Mouse (Mus musculus): ENCODE results near the gene Fancc.

The Fancc gene

DNA sequence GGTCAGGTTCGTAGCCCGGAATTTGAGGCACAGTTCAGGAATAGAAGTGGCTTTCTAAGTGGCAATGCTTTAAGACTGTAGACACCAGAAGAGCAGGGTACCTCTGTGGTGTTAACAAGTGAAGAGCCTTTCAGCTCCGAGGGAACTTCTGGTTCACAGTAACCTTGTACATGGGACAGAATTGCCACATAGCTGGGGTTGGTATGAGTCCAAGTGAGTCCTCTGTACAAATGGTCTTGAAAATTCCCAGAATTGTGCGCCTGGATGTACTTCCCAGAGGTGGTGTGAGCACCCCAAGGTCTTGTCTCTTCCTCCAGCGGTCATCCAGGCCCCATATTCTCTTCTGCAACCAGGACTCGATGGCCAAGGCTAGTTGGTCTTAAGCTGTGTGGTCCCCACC, 206.1 kb downstream of the Fancc start:
- DNase-seq (ENCODE audit: low spot score in 2 of 2): no peak

- DNase-seq (ENCODE audit: low spot score in 2 of 2): no peak
Observed at GRCm38 (mm10) chr13:63290126-63290525, 207.0 kb downstream of the Fancc start.

DNA sequence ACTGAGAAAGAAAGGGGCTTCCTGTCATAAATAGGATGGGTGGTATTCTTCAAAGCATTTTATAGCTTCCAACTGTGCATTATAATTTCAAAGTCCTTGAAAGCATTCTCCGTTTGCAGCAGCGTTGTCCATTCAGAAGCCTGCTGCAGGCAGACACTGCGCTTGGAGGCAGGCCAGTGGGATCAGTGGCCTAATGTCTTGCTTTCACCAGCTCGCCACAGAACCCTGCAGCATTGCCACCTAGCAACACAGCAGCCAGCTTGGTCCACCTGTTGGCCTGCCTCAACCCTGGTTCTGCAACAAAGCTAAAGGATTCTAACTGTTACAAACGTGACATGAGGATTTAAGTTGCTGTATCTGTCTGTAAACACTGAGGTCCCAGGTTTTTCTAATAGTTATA, 207.4 kb downstream of the Fancc start:
- DNase-seq (ENCODE audit: low spot score in 2 of 2): no peak

DNA sequence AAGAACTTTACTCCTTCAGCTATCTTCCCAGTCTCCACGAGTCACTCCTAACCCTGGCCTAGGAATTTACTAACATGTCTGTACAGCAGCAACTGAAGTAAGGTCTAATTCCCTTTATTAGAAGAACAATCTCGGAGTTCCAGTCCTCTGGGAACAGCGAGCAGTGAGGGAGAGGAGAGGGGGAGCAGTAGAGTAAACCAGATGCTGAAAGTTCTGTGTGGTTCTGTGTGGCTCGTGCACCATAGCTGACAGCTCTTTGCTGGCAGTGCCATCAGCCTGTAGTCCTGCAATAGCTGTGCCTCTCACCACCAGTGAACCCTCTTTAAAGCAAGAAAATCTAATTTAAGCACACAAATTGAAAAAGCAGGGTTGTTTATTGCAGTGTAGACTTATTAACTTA, 207.9 kb downstream of the Fancc start:
- no peak for DNase-seq (ENCODE audit: low spot score in 2 of 2)

DNA sequence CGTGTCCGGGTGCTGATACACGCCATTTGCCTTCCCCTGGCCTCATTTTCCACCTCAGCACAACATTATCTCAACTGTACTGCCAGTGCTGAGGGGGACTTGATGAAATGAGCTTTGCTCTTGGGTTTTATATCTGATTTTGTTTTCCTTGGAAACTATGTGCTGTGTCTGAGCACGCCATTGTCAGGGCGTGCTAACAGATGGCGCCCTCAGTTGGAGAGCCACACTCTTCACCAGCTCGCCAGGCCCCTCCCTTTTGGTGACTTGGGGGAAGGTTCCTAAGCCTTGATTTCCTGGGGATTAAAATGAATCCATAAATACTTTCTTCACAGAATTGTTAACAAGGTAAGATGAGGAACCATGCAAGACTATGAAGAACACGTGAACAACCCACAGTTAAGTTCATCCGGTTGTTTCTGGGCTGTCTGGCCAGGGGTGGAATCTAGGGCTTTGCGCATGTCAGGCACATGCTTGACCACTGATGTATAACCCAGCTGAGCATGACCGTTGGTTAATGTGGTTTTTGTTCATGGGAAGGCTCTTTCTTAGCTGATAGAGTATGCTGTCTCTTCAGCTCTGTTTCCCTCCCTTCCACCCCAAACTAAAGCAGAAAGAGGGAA, 210.5 kb downstream of the Fancc start:
- no peak for DNase-seq (ENCODE audit: low spot score in 2 of 2)

DNA sequence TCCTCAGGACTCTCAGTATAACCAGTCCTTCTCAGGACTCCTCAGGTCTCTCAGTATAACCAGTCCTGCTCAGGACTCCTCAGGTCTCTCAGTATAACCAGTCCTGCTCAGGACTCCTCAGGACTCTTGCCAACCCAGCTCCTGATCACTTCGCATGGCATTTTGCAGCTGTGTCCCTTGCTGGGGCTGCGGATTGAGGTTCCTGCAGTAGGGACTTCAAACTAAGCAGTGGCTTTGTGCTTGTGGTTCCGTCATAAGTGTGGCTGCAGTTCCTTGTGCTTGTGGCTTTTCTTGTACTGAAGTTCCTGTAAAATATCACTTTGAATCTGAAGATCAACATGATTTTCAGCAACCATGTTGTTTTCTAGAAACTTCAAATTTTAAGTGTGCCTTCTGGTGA, 212.3 kb downstream of the Fancc start:
- no peak for DNase-seq (ENCODE audit: low spot score in 2 of 2)

GRCm38 (mm10) chr13:63283236-63283635, 213.8 kb downstream of the Fancc start:
- no peak for DNase-seq (ENCODE audit: low spot score in 2 of 2)

DNA sequence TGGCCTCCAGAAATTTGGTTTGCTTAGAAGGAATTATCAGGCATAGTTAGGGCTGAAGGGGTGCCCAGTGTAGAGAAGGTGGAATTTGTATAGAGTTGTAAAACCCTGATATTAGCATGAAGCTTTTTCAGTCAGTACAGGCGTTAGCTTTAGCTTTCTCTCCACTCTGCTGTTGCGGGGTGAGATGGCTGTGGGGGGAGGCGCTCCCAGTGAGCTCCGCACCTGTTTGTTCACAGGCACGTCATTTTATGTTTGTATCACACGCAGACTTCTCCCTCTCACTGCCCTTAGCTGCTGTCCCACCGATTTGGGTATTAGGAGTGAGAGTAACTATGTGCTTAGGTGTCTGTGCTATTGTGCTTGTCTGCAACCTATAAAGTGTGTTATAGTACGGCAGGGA, 215.9 kb downstream of the Fancc start:
- peak; percentile 37 to 40 for DNase-seq (ENCODE audit: low spot score in 2 of 2)

DNA sequence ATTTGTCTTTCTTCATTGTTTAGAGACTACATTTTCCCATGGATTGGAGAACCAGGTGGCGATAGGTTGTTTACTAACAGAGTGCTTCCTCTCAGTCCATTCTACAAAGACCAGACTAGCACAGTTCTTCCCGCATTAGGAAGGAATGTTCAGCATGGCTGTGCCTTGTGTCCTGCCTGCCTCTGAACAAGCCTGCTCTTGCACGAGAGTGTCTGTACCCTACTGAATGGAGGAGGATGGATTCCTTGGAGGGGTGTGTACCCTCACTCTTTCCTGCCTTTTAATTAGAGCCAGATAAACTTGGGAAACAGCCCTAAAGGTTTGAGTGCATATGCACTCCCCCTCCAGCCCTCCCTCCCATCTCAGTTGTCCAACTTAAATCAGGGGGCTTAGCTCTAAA, 216.7 kb downstream of the Fancc start:
- no peak for DNase-seq (ENCODE audit: low spot score in 2 of 2)

DNA sequence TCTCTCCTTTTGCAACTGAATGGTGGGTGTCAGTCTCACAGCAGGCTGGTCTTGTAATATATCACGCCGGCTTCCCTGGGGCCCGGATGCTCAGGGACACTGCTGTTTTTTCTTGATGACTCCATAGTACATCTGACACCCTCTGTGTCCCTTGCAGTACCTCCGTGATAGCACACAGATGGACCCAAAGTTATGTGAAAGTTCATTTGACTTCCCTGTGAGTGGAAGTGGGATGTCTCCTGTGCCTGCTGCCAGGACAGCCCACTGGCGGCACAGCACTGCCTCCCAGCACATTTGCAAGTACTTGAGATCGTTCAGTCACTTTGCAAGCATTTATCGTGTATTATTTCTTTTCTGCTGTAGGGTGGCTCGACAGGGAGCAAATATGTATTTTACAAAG, 217.3 kb downstream of the Fancc start:
- DNase-seq (ENCODE audit: low spot score in 2 of 2): no peak

DNA sequence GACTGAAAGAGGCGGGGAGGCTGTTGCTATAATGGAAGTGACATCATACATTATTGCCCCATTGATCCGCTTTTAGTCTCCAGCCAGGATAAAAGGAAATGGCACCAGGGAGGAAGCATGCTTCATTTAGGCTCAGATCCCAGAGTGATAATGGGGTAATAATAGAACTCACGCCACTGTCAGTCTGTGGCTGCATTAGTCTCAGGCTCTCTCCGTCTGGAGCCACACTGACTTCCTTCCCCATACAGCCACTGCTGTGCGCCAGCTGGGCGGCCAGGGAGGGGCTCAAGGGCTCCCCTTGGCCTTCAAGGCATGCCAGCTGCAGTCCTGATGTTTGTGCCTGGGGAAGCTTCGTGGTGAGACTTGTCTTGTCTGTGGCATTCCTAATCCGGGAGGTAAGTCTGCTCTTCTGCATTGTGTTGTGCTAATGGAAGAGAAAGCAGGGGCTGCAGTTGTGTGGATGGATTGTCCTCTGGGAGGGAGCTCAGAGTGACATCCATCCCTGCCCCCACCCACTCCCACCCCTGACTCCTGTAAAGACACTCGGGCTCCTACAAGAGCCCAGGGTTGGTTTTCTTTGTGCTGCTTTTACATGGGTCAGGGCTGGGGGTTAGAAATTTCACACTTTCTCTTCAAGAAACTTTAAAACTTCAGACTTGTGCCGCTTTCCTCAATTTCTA, 218.1 kb downstream of the Fancc start:
- DNase-seq (ENCODE audit: low spot score in 2 of 2): no peak

- no peak for DNase-seq (ENCODE audit: low spot score in 2 of 2)
Observed at GRCm38 (mm10) chr13:63278141-63278631, 218.9 kb downstream of the Fancc start.

DNA sequence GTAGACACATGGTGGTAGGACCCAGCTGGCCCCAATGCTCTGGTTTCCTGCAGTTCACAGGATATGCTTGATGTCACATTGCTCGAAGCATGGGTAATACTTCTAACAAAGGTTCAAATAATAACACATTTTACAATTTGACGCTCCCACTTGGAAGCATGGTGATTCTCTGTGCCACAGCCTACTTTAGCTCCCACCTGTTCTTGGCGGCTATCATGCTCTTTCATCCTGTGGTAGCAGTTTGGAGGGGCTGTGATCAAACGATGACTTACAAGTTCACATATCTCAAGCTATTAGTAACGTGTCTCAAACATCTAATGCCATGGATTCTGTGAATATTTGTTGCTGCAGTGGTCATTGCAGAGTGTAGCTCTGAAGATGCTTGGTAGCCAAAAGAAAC, 219.8 kb downstream of the Fancc start:
- no peak for DNase-seq (ENCODE audit: low spot score in 2 of 2)

GRCm38 (mm10) chr13:63276389-63276788, 220.7 kb downstream of the Fancc start:
- DNase-seq (ENCODE audit: low spot score in 2 of 2): no peak

DNA sequence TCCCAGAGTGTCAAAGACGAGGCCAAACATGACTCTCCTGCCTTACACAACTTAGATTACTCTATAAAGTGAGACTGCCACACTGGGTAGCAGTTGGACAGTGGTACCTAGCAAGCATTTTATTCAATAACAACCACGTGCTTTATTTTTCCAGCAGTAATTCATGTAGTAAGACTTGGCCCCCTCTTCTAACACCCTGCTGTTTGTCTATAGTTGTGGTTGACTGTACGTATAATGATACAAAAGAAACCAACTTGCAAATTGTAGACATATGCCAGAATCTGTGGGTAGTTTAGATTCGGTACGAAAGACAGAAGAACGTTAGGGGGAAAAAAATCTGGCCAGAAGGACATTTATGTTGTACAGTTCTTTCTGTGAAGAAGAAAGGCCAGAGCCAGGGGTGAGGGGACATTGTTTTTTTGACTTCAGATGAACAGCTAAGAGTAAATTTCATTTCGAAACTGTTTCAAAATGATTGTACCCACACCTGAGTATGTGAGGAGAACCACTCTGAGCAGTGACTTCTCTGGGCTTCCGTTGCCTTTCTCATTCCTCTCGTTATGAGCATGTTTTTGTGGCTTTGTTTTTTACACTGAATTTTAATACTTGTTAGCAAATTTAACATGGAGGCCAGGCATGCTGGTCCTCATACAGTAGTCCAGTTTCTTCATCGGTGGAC, 222.5 kb downstream of the Fancc start:
- no peak for DNase-seq (ENCODE audit: low spot score in 2 of 2)

DNA sequence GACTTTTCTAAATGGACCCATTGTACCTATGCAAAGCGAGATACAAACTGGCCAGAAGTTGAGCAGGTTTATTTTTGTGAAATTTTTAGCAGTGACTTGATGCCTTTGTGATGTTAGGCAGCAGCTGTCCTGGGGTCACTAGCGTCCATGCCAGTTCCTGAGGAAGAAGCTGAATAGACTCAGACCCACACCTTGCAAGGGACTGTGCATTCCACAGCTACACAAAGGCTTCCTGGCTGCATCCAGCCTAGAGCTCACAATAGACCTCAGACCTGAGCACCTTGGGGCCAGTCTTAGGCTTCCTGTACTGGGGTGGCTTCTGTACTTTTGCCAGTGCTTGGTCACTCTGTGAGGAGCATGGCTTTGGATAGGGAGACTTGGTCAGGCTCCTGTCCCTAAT, 223.2 kb downstream of the Fancc start:
- DNase-seq (ENCODE audit: low spot score in 2 of 2): no peak

DNA sequence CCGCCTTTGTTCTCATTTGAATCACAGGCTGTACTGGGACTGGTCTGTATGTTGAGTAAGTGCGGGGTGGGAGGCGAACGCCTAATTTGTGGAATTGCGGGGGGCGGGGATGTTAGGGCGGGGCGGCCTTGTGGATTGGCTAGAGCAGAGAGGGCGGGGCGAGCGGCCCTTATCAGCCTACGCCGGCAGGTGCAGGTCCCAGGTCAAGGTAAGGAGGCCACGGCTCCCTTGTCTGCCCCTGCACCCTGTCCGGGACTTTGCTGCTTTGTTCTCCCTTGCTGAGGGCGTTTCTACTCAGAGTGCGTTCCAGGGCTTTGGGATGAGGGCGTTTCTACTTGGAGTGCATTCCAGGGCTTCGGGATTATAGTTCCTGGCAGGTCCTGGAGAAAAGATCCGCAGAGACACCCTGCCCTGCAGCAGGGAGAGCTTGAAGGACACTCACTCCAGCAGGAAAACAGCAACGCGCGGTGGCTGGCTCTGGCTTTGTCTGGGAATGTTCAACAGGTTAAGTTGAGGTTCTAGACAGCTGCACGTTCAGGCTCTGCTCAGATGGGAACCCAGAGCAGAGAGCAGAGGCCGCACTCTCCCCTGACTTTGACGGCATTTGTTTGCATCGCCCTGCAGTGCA, 224.4 kb downstream of the Fancc start:
- DNase-seq (ENCODE audit: low spot score in 2 of 2): no peak

GRCm38 (mm10) chr13:63272017-63272601, 225.0 kb downstream of the Fancc start:
- no peak for DNase-seq (ENCODE audit: low spot score in 2 of 2)

DNA sequence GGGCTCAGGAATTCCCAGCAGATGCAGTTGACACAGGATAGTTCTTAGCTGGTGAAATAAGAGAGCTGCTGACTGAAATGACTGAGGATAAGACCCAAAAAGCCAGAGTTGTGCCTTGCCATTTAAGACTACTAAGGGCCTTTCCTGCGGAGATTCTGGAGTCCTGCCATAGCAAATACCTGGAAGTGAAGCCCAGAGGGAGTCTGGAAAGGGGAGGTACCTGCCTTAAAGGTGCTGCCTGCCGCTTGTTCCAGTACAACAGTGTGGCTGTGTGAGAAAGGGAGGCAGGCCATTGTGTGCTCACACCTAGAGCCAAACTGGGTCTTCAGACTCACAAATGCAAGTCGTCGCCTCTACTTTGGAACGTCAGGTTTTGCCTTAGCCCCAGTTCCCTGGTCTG, 226.9 kb downstream of the Fancc start:
- no peak for DNase-seq (ENCODE audit: low spot score in 2 of 2)

DNA sequence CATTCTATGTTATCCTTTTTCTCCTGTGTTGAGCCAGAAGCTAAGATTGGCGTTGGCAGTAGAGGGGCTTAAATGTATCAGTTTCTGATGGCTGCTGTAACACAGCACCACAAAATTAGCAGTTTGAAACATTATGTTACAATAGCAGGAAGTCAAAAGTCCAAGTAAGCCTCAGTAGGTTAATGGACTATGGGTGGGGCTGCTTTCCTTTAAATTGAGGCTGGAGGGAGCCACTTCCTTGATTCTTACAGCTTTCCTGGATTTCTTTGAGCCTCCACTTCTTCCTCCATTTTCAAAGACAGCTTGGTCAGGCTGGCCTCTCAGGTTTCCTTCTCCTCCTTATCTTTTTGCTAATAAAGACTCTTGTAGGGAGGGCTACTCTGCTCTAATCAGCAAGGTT, 228.3 kb downstream of the Fancc start:
- DNase-seq (ENCODE audit: low spot score in 2 of 2): no peak

DNA sequence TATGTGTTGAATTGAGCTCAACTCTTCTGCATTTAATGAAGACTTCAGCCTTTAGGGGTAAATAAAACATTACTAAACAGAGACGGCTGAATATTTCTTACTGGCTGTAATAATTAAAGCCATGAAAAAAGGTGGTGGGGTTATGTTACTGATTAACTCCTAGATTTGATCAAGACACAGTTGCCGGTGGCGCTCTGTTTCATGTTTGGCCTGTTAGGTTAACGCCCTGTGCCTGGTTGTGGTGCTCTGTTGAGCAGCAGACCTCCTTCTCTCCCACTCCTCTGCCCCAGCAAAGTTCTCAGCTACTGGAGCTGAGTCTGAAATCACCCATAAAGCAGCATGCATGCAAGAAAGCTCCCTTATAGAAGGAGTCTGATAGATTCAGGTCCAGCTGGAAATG, 228.7 kb downstream of the Fancc start:
- no peak for DNase-seq (ENCODE audit: low spot score in 2 of 2)

Measured in thymus, postnatal 10 days (tissue).